Mouse (Mus musculus) brain, embryonic 14.5 days (tissue): Measurements from ENCODE around the gene Trim28. TPM values are rescaled to one million over a fixed set of nuclear protein-coding genes. Genes with fewer than 3 reads are reported as not detected.

ENCODE experiments used
- DNase-seq: peaks from one replicate; pipeline ENCODE4 v3.0.0-alpha.2; 2011; ENCODE audit warnings: low read depth
- CTCF ChIP-seq: fragments of 200-500 bp; IDR thresholded peaks from 2 replicates; pipeline ENCODE4 v1.5.1; 2012; ENCODE audit warnings: inconsistent platforms, mild to moderate bottlenecking, moderate library complexity, borderline replicate concordance; ENCODE audit not compliant: insufficient read depth, insufficient read length; ENCODE audit errors: extremely low read depth
- POLR2A ChIP-seq: fragments of 200-500 bp; IDR thresholded peaks from 2 replicates; pipeline ENCODE4 v1.6.1; 2012; ENCODE audit warnings: mild to moderate bottlenecking, inconsistent platforms, borderline replicate concordance; ENCODE audit not compliant: poor library complexity, insufficient read depth, insufficient read length, severe bottlenecking; ENCODE audit errors: extremely low read depth
- polyA plus RNA-seq: library from polyadenylated mRNA; depleted of rRNA; stranded (reverse); fragments of >200 nt; gene quantifications from 2 replicates; pipeline ENCODE4 v1.2.3, GENCODE M21; 2012; rRNA removed

Gene Trim28
- 585 and 651 TPM in 2 replicates for polyA plus RNA-seq

- TF ChIP-seq CTCF, result no peak
Observed at GRCm38 (mm10) chr7:12998851-12999250, at the start of gene Trim28. Gene Trim28, plus strand, starts transcription at chr7:12999114.

DNA sequence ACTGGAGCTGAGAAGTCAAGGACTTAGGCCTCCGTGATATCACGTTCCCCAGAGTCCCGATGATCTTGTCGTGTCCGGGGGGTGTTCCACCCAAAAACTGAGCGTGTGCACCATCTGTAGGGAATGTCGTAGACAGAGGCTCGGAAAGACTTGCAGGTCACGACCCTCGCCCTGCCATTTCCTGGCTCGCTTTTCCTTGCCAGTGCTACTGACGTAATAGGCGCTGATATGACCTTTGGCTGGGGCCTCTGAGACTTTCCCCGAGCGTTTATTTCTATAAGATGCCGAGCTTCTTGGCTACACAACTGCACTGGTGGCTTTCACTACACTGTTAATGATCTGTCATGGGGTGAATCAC lies 49.1 kb upstream of the Trim28 start:
- TF ChIP-seq CTCF (no peak), POLR2A (no peak)
- DNase-seq, result no peak

More at GRCm38 (mm10) chr7:12998851-12999250, at the start of gene Trim28:
- no peak for DNase-seq

DNA sequence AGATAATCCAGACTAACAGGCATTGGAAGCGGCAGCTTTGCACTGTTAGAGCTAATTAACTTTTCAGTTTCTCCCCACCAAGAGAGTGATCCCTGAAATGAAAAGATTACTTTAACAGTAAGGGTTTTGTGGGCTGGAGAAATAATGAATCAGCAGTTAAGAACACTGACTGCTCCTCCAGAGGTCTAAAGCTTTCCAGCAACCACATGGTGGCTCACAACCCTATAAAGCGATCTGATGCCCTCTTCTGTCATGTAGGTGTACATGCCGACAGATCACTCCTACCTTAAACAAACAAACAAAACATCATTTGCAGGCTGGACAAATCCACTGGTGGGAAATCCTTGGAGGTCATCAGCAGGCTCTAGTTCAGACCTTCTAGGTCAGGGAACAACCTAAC lies 44.0 kb upstream of the Trim28 start:
- TF ChIP-seq POLR2A (no peak), CTCF (no peak)
- DNase-seq, result no peak

- DNase-seq, result no peak
- no peak for TF ChIP-seq POLR2A
- TF ChIP-seq CTCF, result no peak
Observed at GRCm38 (mm10) chr7:12957511-12957910, 41.4 kb upstream of the Trim28 start.

DNA sequence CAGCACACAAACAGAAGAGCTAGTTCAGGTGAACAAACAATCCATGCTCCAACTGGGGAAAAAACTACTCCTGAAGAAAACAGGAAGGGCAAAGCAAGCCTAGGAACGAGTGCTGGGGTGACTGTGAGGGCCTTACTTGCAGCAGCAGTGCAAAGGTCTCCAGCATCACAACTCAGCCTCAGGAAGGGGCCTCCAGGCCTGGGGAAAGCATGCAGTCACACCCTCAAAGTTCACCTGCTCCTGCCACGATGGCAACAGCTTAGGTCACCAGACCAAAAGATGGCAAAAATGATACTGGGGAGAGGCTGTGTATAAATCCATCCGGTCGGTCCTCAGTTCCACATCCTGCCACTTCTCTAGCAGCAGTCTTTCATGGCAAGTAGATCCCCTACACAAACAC lies 40.0 kb upstream of the Trim28 start:
- TF ChIP-seq CTCF, result no peak
- TF ChIP-seq POLR2A, result no peak
- DNase-seq, result no peak

- DNase-seq, result no peak
- TF ChIP-seq CTCF (no peak), POLR2A (no peak)
Observed at GRCm38 (mm10) chr7:12959718-12960117, 39.2 kb upstream of the Trim28 start.

GRCm38 (mm10) chr7:12961511-12962141 lies 37.3 kb upstream of the Trim28 start:
- peak; percentile 96 for DNase-seq
- no peak for TF ChIP-seq CTCF
- no peak; the same call in 1 of the 2 replicates for TF ChIP-seq POLR2A

GRCm38 (mm10) chr7:12965678-12966091 lies 33.2 kb upstream of the Trim28 start, which contains the start of gene Zfp324:
Gene Zfp324, plus strand, starts transcription at chr7:12965838.
- TF ChIP-seq POLR2A (peak; percentile 47; the same call in 1 of the 2 replicates), CTCF (no peak)
- peak; percentile 97 for DNase-seq

GRCm38 (mm10) chr7:12966104-12966845 lies 32.6 kb upstream of the Trim28 start:
- peak; percentile 31 for DNase-seq
- TF ChIP-seq CTCF (no peak), POLR2A (no peak)

DNA sequence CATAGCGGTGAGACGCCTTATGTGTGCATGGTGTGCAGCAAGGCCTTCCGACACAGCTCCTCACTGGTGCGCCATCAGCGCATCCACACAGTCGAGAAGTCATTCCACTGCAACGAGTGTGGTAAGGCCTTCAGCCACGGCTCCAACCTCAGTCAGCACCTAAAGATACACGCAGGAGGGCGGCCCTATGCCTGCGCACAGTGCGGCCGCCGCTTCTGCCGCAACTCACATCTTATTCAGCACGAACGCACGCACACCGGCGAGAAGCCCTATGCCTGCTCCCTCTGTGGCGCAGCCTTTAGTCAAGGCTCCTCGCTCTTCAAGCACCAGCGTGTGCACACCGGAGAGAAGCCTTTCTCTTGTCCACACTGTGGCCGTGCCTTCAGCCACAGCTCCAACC lies 28.0 kb upstream of the Trim28 start:
- no peak for TF ChIP-seq POLR2A
- TF ChIP-seq CTCF, result no peak
- no peak for DNase-seq

- TF ChIP-seq CTCF, result no peak
- TF ChIP-seq POLR2A, result peak; percentile 77; the same call in 1 of the 2 replicates
Observed at GRCm38 (mm10) chr7:12977682-12978389, 21.1 kb upstream of the Trim28 start, which contains the start of gene Zfp446. Gene Zfp446, plus strand, starts transcription at chr7:12977848.

More at GRCm38 (mm10) chr7:12977682-12978389, 21.1 kb upstream of the Trim28 start, which contains the start of gene Zfp446:
- peak; percentile 99 for DNase-seq
